In genomic region chr9:29716795-29717194, GRCm38 (mm10) we compare ENCODE assay signal across 20 mouse cellular contexts.
"Had no signal": no experiment of that assay in that cellular context is flagged by ENCODE, and none has a peak within 500 bp of the region (broad histone marks: within the 10 kb centered on the region; RNA-seq: fewer than 3 reads in every experiment).

No protein-coding gene starts in this region.

- H3K27ac ChIP-seq: limb, embryonic 12.5 days; limb, embryonic 15.5 days; liver, embryonic 14.5 days; macrophage; midbrain, embryonic 12.5 days; midbrain, embryonic 15.5 days; stomach, postnatal 0 days had no signal

- H3K9ac ChIP-seq: limb, embryonic 12.5 days; limb, embryonic 15.5 days; liver, embryonic 14.5 days; liver, postnatal 0 days; lung, embryonic 14.5 days; midbrain, embryonic 12.5 days; midbrain, embryonic 15.5 days had no signal

- DNase-seq: kidney, adult 18-20 months; kidney, adult 9 months; kidney, postnatal 14 days; layer of hippocampus, postnatal 36 days; left cerebral cortex, postnatal 4 days; liver, postnatal 0 days; lung, embryonic 14.5 days; right cerebral cortex, postnatal 4 days; thymus, adult 2 months; thymus, postnatal 14 days; thymus, postnatal 4 days had no signal

- H3K27me3 ChIP-seq: limb, embryonic 12.5 days; limb, embryonic 15.5 days; midbrain, embryonic 12.5 days; midbrain, embryonic 15.5 days had no signal

- ATAC-seq: liver, postnatal 0 days; lung, postnatal 0 days; midbrain, embryonic 15.5 days had no signal

- H3K4me3 ChIP-seq: limb, embryonic 12.5 days; limb, embryonic 15.5 days; midbrain, embryonic 12.5 days; midbrain, embryonic 15.5 days had no signal

- H3K4me2 ChIP-seq: limb, embryonic 12.5 days; limb, embryonic 15.5 days; liver, embryonic 11.5 days; lung, embryonic 14.5 days; midbrain, embryonic 12.5 days; midbrain, embryonic 15.5 days had no signal

- H3K4me1 ChIP-seq: limb, embryonic 12.5 days; limb, embryonic 15.5 days; midbrain, embryonic 15.5 days had no signal

- H3K36me3 ChIP-seq: limb, embryonic 12.5 days; limb, embryonic 15.5 days; midbrain, embryonic 12.5 days; midbrain, embryonic 15.5 days had no signal

- H3K9me3 ChIP-seq: limb, embryonic 12.5 days; limb, embryonic 15.5 days; midbrain, embryonic 12.5 days; midbrain, embryonic 15.5 days had no signal
